Mouse (Mus musculus) subcutaneous adipose tissue, adult 2 months (tissue): ENCODE results near the gene Olfr1449. TPM values are rescaled to one million over a fixed set of nuclear protein-coding genes. Genes with fewer than 3 reads are reported as not detected.

ENCODE experiments used
- polyA plus RNA-seq: library from polyadenylated mRNA; depleted of rRNA; stranded (reverse); fragments of >200 nt; gene quantifications from 2 replicates; pipeline ENCODE4 v1.2.3, GENCODE M21; 2012; ENCODE audit warnings: low replicate concordance; rRNA removed

Olfr1449 gene
- not detected in 2 replicates for polyA plus RNA-seq

GRCm38 (mm10) chr19:12930540-12930939, at the start of gene Olfr1449:
Olfr1449 (plus strand) TSS chr19:12930840.

GRCm38 (mm10) chr19:12883555-12883954, 47.1 kb upstream of the Olfr1449 start, which contains the start of gene Olfr1445:
Olfr1445 (plus strand) TSS chr19:12883855.

GRCm38 (mm10) chr19:12893424-12893823, 37.2 kb upstream of the Olfr1449 start, which contains the start of gene Olfr1446:
Olfr1446 (minus strand) TSS chr19:12893524.

GRCm38 (mm10) chr19:12903643-12904042, 27.0 kb upstream of the Olfr1449 start, which contains the start of gene Olfr1447:
Olfr1447 (minus strand) TSS chr19:12903743.

GRCm38 (mm10) chr19:12924319-12924718, 6.3 kb upstream of the Olfr1449 start, which contains the start of gene Olfr1448:
Olfr1448 (minus strand) TSS chr19:12924419.

GRCm38 (mm10) chr19:12949958-12950357, 19.3 kb downstream of the Olfr1449 start, which contains the start of gene Olfr1450:
Olfr1450 (plus strand) TSS chr19:12950258.

Other genes starting within 250 kb of the Olfr1449 start
- not detected in 2 replicates for gene Keg1, start 235.1 kb upstream of the Olfr1449 start, polyA plus RNA-seq
- 0.66 and 0.76 TPM in 2 replicates for gene Cntf, start 165.2 kb upstream of the Olfr1449 start, polyA plus RNA-seq
- 19.6 and 23.0 TPM in 2 replicates for gene Zfp91, start 134.7 kb upstream of the Olfr1449 start, polyA plus RNA-seq
- 7.1 and 8.0 TPM in 2 replicates for gene Lpxn, start 134.6 kb upstream of the Olfr1449 start, polyA plus RNA-seq
- not detected in 2 replicates for gene Gm5244, start 84.2 kb upstream of the Olfr1449 start, polyA plus RNA-seq
- not detected in 2 replicates for gene Olfr1444, start 73.6 kb upstream of the Olfr1449 start, polyA plus RNA-seq
- gene Olfr1445, start 47.0 kb upstream of the Olfr1449 start, polyA plus RNA-seq, result not detected in 2 replicates
- not detected in 2 replicates for gene Olfr1446, start 37.3 kb upstream of the Olfr1449 start, polyA plus RNA-seq
- not detected in 2 replicates for gene Olfr1447, start 27.1 kb upstream of the Olfr1449 start, polyA plus RNA-seq
- not detected in 2 replicates for gene Olfr1448, start 6.4 kb upstream of the Olfr1449 start, polyA plus RNA-seq
- gene Olfr1450, start 19.4 kb downstream of the Olfr1449 start, polyA plus RNA-seq, result not detected in 2 replicates
- not detected in 2 replicates for gene Olfr1451, start 64.2 kb downstream of the Olfr1449 start, polyA plus RNA-seq
- gene Olfr1453, start 97.5 kb downstream of the Olfr1449 start, polyA plus RNA-seq, result not detected in 2 replicates
- not detected in 2 replicates for gene Olfr1454, start 129.8 kb downstream of the Olfr1449 start, polyA plus RNA-seq
- not detected in 2 replicates for gene Olfr1457, start 167.1 kb downstream of the Olfr1449 start, polyA plus RNA-seq
- gene Olfr1458, start 175.9 kb downstream of the Olfr1449 start, polyA plus RNA-seq, result not detected in 2 replicates
- not detected in 2 replicates for gene Olfr1459, start 218.7 kb downstream of the Olfr1449 start, polyA plus RNA-seq
- gene Olfr1461, start 232.2 kb downstream of the Olfr1449 start, polyA plus RNA-seq, result not detected in 2 replicates